Mouse (Mus musculus) heart, adult 2 months (tissue): ENCODE measurements around the gene Igsf9.

ENCODE experiments used
- CTCF ChIP-seq: fragments of 200-600 bp; IDR thresholded peaks from 2 replicates; pipeline ENCODE4 v1.8.1; 2022; ENCODE audit warnings: antibody characterized with exemption, mild to moderate bottlenecking, moderate library complexity
- EP300 ChIP-seq: fragments of 200-500 bp; IDR thresholded peaks from 2 replicates; pipeline ENCODE4 v1.6.1; 2011; ENCODE audit warnings: low read depth, low read length, control low read depth; ENCODE audit not compliant: insufficient read depth
- POLR2A ChIP-seq: fragments of 200-500 bp; IDR thresholded peaks from 2 replicates; pipeline ENCODE4 v1.6.1; 2011; ENCODE audit warnings: mild to moderate bottlenecking, low read depth, low read length, control low read depth; ENCODE audit not compliant: insufficient read depth

- TF ChIP-seq CTCF (peak; percentile 60), EP300 (peak; percentile 84), POLR2A (no peak)
Measured at GRCm38 (mm10) chr1:172512962-172513361, 31.4 kb downstream of the Igsf9 start.
